Mouse (Mus musculus) lung, postnatal 0 days (tissue): ENCODE measurements at regions not wholly inside any gene's neighbourhood (a gene's known extent, or its start where the extent isn't known, plus 50 kb on each side); places are given as distances from the start of the nearest gene placed in this dataset.

ENCODE experiments used
- CTCF ChIP-seq: IDR thresholded peaks from 2 replicates; pipeline ENCODE4 v1.5.1; 2016; ENCODE audit warnings: antibody characterized with exemption, mild to moderate bottlenecking
- EP300 ChIP-seq: IDR thresholded peaks from 2 replicates; pipeline ENCODE4 v1.6.1; 2016; ENCODE audit warnings: antibody characterized with exemption, mild to moderate bottlenecking, control low read depth

- TF ChIP-seq EP300 (no peak), CTCF (no peak)
Observed at GRCm38 (mm10) chr2:160479240-160479639, 112.4 kb upstream of the Mafb start.
